ENCODE assay signal across 10 mouse cellular contexts in the genomic region with DNA sequence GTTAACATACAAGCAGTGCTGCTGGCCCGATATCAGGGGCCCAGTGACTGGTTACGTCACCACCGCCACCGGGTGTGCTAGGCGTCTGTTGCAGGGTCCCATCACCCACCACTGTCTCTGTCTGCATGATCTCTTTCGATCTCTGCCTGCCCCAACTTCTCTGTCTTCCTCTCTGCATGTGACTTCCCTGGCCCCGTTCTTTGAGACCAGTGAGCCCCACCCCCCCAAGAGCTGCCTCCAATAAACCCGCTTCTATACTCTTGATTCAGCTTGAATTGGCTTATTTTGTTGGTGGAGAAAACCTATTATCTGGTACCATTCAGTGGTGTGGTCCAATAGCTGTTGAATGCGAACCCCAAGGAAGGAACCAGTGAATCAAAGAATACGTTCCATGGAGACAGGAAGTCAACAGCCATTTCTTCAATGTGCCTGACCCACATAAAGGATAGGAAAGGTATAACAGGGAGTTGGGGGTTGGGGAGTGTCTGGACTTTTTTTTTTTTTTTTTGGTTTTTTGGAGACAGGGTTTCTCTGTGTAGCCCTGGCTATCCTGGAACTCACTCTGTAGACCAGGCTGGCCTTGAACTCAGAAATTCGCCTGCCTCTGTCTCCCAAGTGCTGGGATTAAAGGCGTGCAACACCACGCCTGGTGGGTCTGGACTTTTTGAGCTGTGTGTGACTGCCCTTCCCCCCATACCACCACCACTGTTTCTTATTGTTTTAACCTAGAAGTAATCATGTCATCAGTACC. TPM values are rescaled to one million over a fixed set of nuclear protein-coding genes. Genes with fewer than 3 reads are reported as not detected.
DNase-seq lines count a peak whose midpoint lies in the region; ATAC-seq and TF ChIP-seq lines count a peak whose summit lies in the region.
"Had no signal": no experiment of that assay in that cellular context is flagged by ENCODE, and none has a peak within 500 bp of the region (broad histone marks: within the 10 kb centered on the region; RNA-seq: fewer than 3 reads in every experiment).

No protein-coding gene starts in this region.

- 0 out of 2 replicates have a peak overlapping the region, but pooled peaks have one; percentile 47 for H3K27ac ChIP-seq in heart, embryonic 15.5 days
- H3K27ac ChIP-seq in heart, embryonic 12.5 days (ENCODE audit: poor library complexity, severe bottlenecking): no peak overlapping the region
- peak overlapping the region; percentile 55 for H3K27ac ChIP-seq in spleen, adult 2 months (ENCODE audit: insufficient read depth, low read length)
- no peak overlapping the region for H3K27ac ChIP-seq in liver, embryonic 15.5 days (replicated peaks)

- WGBS in heart, embryonic 15.5 days: 74% methylated on average over 13 of the region's 13 CpGs
- WGBS in heart, embryonic 12.5 days: 73% methylated on average over 13 of the region's 13 CpGs
- 44% methylated on average over 13 of the region's 13 CpGs for WGBS in spleen, adult 2 months
- WGBS in liver, embryonic 15.5 days (ENCODE audit: insufficient replicate concordance): 38% methylated on average over 13 of the region's 13 CpGs

- ATAC-seq in heart, embryonic 15.5 days (replicated peaks; ENCODE audit: insufficient number of reproducible peaks, insufficient read depth, low FRiP score, low read depth): no peak
- ATAC-seq in heart, embryonic 12.5 days (ENCODE audit: insufficient number of reproducible peaks, low FRiP score): no peak
- no peak for ATAC-seq in liver, embryonic 15.5 days (ENCODE audit: insufficient read depth)

- peaks cover 36% of the 10 kb centered on the region for H3K4me1 ChIP-seq in heart, embryonic 15.5 days (replicated peaks)
- peaks cover 47% of the 10 kb centered on the region for H3K4me1 ChIP-seq in heart, embryonic 12.5 days (replicated peaks)
- peaks cover 39% of the 10 kb centered on the region for H3K4me1 ChIP-seq in spleen, adult 2 months (ENCODE audit: control insufficient read depth, insufficient read depth, insufficient read length)
- H3K4me1 ChIP-seq in liver, embryonic 15.5 days (replicated peaks): peaks cover 46% of the 10 kb centered on the region

- H3K9me3 ChIP-seq in heart, embryonic 15.5 days (replicated peaks): no peaks in the 10 kb centered on the region
- no peaks in the 10 kb centered on the region for H3K9me3 ChIP-seq in heart, embryonic 12.5 days (replicated peaks)
- H3K9me3 ChIP-seq in liver, embryonic 15.5 days (replicated peaks): no peaks in the 10 kb centered on the region
- H3K9me3 ChIP-seq: megakaryocyte, embryonic 14.5 days had no signal

- no peak for TF ChIP-seq CTCF in spleen, adult 2 months (IDR thresholded peaks at IDR 0.05; ENCODE audit: extremely low read depth, insufficient read depth, insufficient read length, insufficient replicate concordance)

- no peak overlapping the region for H3K9ac ChIP-seq in heart, embryonic 15.5 days
- H3K9ac ChIP-seq in heart, embryonic 12.5 days: no peak overlapping the region
- H3K9ac ChIP-seq in liver, embryonic 15.5 days: no peak overlapping the region

- peak in 1 of 2 experiments; percentile 18 for DNase-seq in spleen, adult 2 months (ENCODE audit: low read depth in 1 of 2, low spot score in 2 of 2)
- no peak for DNase-seq in spleen, adult 18-20 months
- DNase-seq in thymus, postnatal 4 days: peak; percentile 53
- no peak for DNase-seq in frontal cortex, postnatal 36 days (ENCODE audit: low spot score in 2 of 2)
- DNase-seq in ovary, postnatal 36 days (ENCODE audit: low spot score): no peak
- DNase-seq: cerebellum, adult 9-10 months had no signal

- no peak for TF ChIP-seq POLR2A in spleen, adult 2 months (IDR thresholded peaks at IDR 0.05; ENCODE audit: low read depth, low read length)

- H3K4me3 ChIP-seq in heart, embryonic 15.5 days: no peak overlapping the region
- H3K4me3 ChIP-seq in heart, embryonic 12.5 days: no peak overlapping the region
- H3K4me3 ChIP-seq in spleen, adult 2 months (ENCODE audit: extremely low read depth, insufficient read depth, insufficient read length): no peak overlapping the region
- no peak overlapping the region; the same call in 1 of the 2 replicates for H3K4me3 ChIP-seq in liver, embryonic 15.5 days (replicated peaks)
- H3K4me3 ChIP-seq: megakaryocyte, embryonic 14.5 days had no signal

- H3K36me3 ChIP-seq in heart, embryonic 15.5 days: no peaks in the 10 kb centered on the region
- 0 out of 2 replicates have a peak, but pooled peaks cover under 1% of the 10 kb centered on the region for H3K36me3 ChIP-seq in heart, embryonic 12.5 days
- no peaks in the 10 kb centered on the region for H3K36me3 ChIP-seq in spleen, adult 2 months (ENCODE audit: control insufficient read depth, insufficient read depth, low read length)
- no peaks in the 10 kb centered on the region for H3K36me3 ChIP-seq in liver, embryonic 15.5 days (replicated peaks)

- H3K27me3 ChIP-seq in heart, embryonic 15.5 days: no peaks in the 10 kb centered on the region
- H3K27me3 ChIP-seq in heart, embryonic 12.5 days (replicated peaks): no peaks in the 10 kb centered on the region
- H3K27me3 ChIP-seq in spleen, adult 2 months (ENCODE audit: control insufficient read depth, insufficient read depth, low read length): no peaks in the 10 kb centered on the region
- H3K27me3 ChIP-seq in liver, embryonic 15.5 days: peaks cover 3% of the 10 kb centered on the region; the same call in 1 of the 2 replicates

- H3K4me2 ChIP-seq in heart, embryonic 15.5 days: no peak overlapping the region
- H3K4me2 ChIP-seq in heart, embryonic 12.5 days: no peak overlapping the region
- H3K4me2 ChIP-seq in liver, embryonic 15.5 days: peak overlapping the region; percentile 31; the same call in 1 of the 2 replicates

RNA-seq across cellular contexts. Expression of a gene that starts 35.9 kb away (rescaled TPM):
- polyA plus RNA-seq in heart, embryonic 15.5 days (2015; fragmentation: Nextera tagmentation; extraction: Ambion mirVana): 21.2 and 32.3 TPM in 2 replicates
- polyA plus RNA-seq in heart, embryonic 12.5 days (2016; fragmentation: Nextera tagmentation; extraction: Ambion mirVana): 23.2 and 24.3 TPM in 2 replicates
- 20.2 and 20.9 TPM in 2 replicates for polyA plus RNA-seq in spleen, adult 2 months (2012; rRNA removed)
- 17.1 and 19.8 TPM in 2 replicates for polyA plus RNA-seq in liver, embryonic 15.5 days (2015; fragmentation: Nextera tagmentation; extraction: Ambion mirVana)

Comparison
In these comparisons a context has a peak if more than half of its experiments do, and no peak if none do; other contexts are left out.
1. H3K27ac ChIP-seq: peak in heart, embryonic 15.5 days (single experiment) and spleen, adult 2 months (single experiment); none in heart, embryonic 12.5 days (single experiment) and liver, embryonic 15.5 days (single experiment).